Mouse (Mus musculus): ENCODE measurements around the gene Gm13272.
A peak's percentile ranks its signal among the peaks of the same experiment; 100 is the strongest.
"Not testable (repeated sequence)": the region's sequence is repeated elsewhere in the genome, so short reads cannot be mapped to it uniquely, and the experiment has no call there.

Gm13272 gene

GRCm38 (mm10) chr4:88785409-88785808 is 5.8 kb downstream of the Gm13272 start, which contains the start of gene Gm13276:
Gene Gm13276 (plus strand): TSS chr4:88785709.
- DNase-seq (ENCODE audit: low spot score in 2 of 2), result not testable (repeated sequence)

DNA sequence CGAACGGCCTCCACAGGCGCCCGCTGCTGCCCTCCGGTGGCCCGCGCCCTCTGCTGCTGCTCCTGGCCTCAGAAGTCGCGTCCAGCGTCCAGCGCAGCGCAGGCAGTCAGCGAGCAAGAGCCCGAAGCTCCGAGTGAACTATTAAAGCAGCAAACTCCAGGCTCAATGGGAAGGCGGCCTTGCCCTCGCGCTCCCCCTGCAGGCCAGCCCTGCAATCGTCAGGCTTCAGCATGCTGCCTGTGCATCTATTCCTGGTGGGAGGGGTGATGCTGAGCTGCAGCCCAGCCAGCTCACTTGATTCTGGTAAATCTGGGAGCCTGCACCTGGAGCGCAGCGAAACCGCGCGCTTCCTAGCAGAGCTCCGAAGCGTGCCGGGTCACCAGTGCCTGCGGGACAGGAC is 8.8 kb downstream of the Gm13272 start, which contains the start of gene Gm13277:
Gene Gm13277, plus strand, starts transcription at position 231 of the 400 bp plus-strand sequence.
- DNase-seq (ENCODE audit: low spot score in 2 of 2), result peak in 1 of 2 experiments; percentile 63

DNA sequence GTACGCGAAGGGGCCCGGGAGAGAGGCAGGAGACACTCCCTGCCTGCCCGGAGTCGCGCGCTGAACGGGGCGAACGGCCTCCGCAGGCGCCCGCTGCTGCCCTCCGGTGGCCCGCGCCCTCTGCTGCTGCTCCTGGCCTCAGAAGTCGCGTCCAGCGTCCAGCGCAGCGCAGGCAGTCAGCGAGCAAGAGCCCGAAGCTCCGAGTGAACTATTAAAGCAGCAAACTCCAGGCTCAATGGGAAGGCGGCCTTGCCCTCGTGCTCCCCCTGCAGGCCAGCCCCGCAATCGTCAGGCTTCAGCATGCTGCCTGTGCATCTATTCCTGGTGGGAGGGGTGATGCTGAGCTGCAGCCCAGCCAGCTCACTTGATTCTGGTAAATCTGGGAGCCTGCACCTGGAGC is 11.6 kb downstream of the Gm13272 start, which contains the start of gene Gm13278:
Gene Gm13278, plus strand, starts transcription at position 301 of the 400 bp plus-strand sequence.
- not testable (repeated sequence) for DNase-seq (ENCODE audit: low spot score in 2 of 2)

- DNase-seq (ENCODE audit: low spot score in 2 of 2), result peak; percentile 75 to 100
Observed at GRCm38 (mm10) chr4:88793936-88794675, 14.5 kb downstream of the Gm13272 start, which contains the start of gene Gm13275. Gene Gm13275 (plus strand): TSS chr4:88794487.

DNA sequence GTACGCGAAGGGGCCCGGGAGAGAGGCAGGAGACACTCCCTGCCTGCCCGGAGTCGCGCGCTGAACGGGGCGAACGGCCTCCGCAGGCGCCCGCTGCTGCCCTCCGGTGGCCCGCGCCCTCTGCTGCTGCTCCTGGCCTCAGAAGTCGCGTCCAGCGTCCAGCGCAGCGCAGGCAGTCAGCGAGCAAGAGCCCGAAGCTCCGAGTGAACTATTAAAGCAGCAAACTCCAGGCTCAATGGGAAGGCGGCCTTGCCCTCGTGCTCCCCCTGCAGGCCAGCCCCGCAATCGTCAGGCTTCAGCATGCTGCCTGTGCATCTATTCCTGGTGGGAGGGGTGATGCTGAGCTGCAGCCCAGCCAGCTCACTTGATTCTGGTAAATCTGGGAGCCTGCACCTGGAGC is 17.4 kb downstream of the Gm13272 start, which contains the start of gene Gm13279:
Gene Gm13279, plus strand, starts transcription at position 301 of the 400 bp plus-strand sequence.
- DNase-seq (ENCODE audit: low spot score in 2 of 2), result not testable (repeated sequence)

GRCm38 (mm10) chr4:88799365-88799764 is 19.7 kb downstream of the Gm13272 start, which contains the start of gene Gm13285:
Gene Gm13285 (plus strand): TSS chr4:88799665.
- DNase-seq (ENCODE audit: low spot score in 2 of 2), result not testable (repeated sequence)

DNA sequence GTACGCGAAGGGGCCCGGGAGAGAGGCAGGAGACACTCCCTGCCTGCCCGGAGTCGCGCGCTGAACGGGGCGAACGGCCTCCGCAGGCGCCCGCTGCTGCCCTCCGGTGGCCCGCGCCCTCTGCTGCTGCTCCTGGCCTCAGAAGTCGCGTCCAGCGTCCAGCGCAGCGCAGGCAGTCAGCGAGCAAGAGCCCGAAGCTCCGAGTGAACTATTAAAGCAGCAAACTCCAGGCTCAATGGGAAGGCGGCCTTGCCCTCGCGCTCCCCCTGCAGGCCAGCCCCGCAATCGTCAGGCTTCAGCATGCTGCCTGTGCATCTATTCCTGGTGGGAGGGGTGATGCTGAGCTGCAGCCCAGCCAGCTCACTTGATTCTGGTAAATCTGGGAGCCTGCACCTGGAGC is 23.3 kb downstream of the Gm13272 start, which contains the start of gene Gm13287:
Gene Gm13287, plus strand, starts transcription at position 301 of the 400 bp plus-strand sequence.
- not testable (repeated sequence) for DNase-seq (ENCODE audit: low spot score in 2 of 2)

- DNase-seq (ENCODE audit: low spot score in 2 of 2), result not testable (repeated sequence)
Observed at GRCm38 (mm10) chr4:88805231-88805630, 25.6 kb downstream of the Gm13272 start, which contains the start of gene Gm13288. Gene Gm13288 (plus strand): TSS chr4:88805531.

- peak in 1 of 2 experiments; percentile 18 for DNase-seq (ENCODE audit: low spot score in 2 of 2)
Observed at GRCm38 (mm10) chr4:88805761-88806160, 26.1 kb downstream of the Gm13272 start.

DNA sequence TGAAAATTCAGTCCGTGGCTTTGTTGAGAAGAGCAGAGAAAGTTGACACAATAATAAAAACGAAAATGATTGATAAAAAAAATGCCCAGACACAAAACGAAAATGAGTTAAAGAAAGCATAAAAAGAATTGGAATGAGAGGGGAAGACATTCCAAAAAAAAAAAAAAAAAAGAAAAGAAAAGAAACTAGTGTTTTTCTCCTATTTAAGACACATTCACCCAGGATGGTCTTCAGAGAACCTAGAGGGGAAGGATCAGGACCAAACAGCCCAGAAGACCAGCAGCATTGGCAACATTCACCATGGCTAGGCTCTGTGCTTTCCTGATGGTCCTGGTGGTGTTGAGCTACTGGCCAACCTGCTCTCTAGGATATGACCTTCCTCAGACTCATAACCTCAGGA is 36.3 kb downstream of the Gm13272 start, which contains the start of gene Ifna7:
Gene Ifna7, plus strand, starts transcription at position 301 of the 400 bp plus-strand sequence.
- DNase-seq (ENCODE audit: low spot score in 2 of 2), result no peak

DNA sequence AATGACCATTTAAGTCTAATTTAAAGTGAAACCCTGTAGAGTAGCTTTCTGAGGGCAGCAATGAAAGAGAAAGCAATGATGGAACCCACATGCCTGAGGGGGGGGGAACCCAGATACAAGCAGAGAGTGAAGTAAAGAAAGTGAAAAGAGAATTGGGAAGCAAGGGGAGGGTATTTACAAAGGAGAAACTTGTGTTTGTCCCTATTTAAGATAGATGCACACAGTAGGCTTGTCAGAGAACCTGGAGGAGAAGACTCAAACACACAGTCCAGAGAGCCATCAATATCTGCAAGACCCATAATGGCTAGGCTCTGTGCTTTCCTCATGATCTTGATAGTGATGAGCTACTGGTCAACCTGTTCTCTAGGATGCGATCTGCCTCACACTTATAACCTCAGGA is 40.0 kb downstream of the Gm13272 start, which contains the start of gene Ifna11:
Gene Ifna11, plus strand, starts transcription at position 301 of the 400 bp plus-strand sequence.
- no peak for DNase-seq (ENCODE audit: low spot score in 2 of 2)

- no peak for DNase-seq (ENCODE audit: low spot score in 2 of 2)
Observed at GRCm38 (mm10) chr4:88822995-88823394, 43.3 kb downstream of the Gm13272 start.

GRCm38 (mm10) chr4:88827116-88827515 is 47.5 kb downstream of the Gm13272 start, which contains the start of gene Ifna6:
Gene Ifna6 (plus strand): TSS chr4:88827416.
- DNase-seq (ENCODE audit: low spot score in 2 of 2), result not testable (repeated sequence)

Measured in urinary bladder, adult 18-20 months (tissue).